Mouse (Mus musculus): ENCODE data around the gene Tmem106c. TPM values are rescaled to one million over a fixed set of nuclear protein-coding genes. Genes with fewer than 3 reads are reported as not detected.

Tmem106c gene
- polyA plus RNA-seq, 1 experiment from 2014 or later, result 31.9 TPM

- no peaks in the 10 kb centered on the region for H3K4me1 ChIP-seq (replicated peaks)
- H3K27me3 ChIP-seq, result no peaks in the 10 kb centered on the region
- WGBS, result 76% methylated on average over 6 of the region's 6 CpGs
- H3K36me3 ChIP-seq, result no peaks in the 10 kb centered on the region
- no peak for ATAC-seq (replicated peaks; ENCODE audit: insufficient number of reproducible peaks, insufficient read depth, low FRiP score, low read depth)
- no peak overlapping the region for H3K9ac ChIP-seq
- no peak overlapping the region for H3K4me2 ChIP-seq
- no peak overlapping the region for H3K4me3 ChIP-seq
- peaks cover 3% of the 10 kb centered on the region; the same call in 1 of the 2 replicates for H3K9me3 ChIP-seq (replicated peaks)
- H3K27ac ChIP-seq, result no peak overlapping the region
Observed at GRCm38 (mm10) chr15:97981560-97981959, 17.6 kb downstream of the Tmem106c start.

- no peak for ATAC-seq (replicated peaks; ENCODE audit: insufficient number of reproducible peaks, insufficient read depth, low FRiP score, low read depth)
- Histone ChIP-seq H3K4me1 (replicated peaks) (peaks cover 15% of the 10 kb centered on the region), H3K4me3 (no peak overlapping the region), H3K36me3 (no peaks in the 10 kb centered on the region), H3K9ac (no peak overlapping the region), H3K27ac (no peak overlapping the region), H3K9me3 (replicated peaks) (no peaks in the 10 kb centered on the region), H3K27me3 (no peaks in the 10 kb centered on the region), H3K4me2 (no peak overlapping the region)
- 31% methylated on average over 1 of the region's 1 CpGs for WGBS
Observed at GRCm38 (mm10) chr15:97989544-97989943, 25.5 kb downstream of the Tmem106c start.

GRCm38 (mm10) chr15:97990124-97990523 is 26.1 kb downstream of the Tmem106c start:
- H3K36me3 ChIP-seq, result no peaks in the 10 kb centered on the region
- no peak for ATAC-seq (replicated peaks; ENCODE audit: insufficient number of reproducible peaks, insufficient read depth, low FRiP score, low read depth)
- H3K27ac ChIP-seq, result no peak overlapping the region
- no peaks in the 10 kb centered on the region for H3K9me3 ChIP-seq (replicated peaks)
- H3K4me1 ChIP-seq (replicated peaks), result peaks cover 15% of the 10 kb centered on the region
- H3K27me3 ChIP-seq, result no peaks in the 10 kb centered on the region
- H3K4me2 ChIP-seq, result no peak overlapping the region
- no peak overlapping the region for H3K4me3 ChIP-seq
- no peak overlapping the region for H3K9ac ChIP-seq
- WGBS, result 10% methylated on average over 6 of the region's 6 CpGs

GRCm38 (mm10) chr15:97990721-97991120 is 26.7 kb downstream of the Tmem106c start:
- 39% methylated on average over 4 of the region's 4 CpGs for WGBS
- Histone ChIP-seq H3K36me3 (no peaks in the 10 kb centered on the region), H3K27ac (no peak overlapping the region)

DNA sequence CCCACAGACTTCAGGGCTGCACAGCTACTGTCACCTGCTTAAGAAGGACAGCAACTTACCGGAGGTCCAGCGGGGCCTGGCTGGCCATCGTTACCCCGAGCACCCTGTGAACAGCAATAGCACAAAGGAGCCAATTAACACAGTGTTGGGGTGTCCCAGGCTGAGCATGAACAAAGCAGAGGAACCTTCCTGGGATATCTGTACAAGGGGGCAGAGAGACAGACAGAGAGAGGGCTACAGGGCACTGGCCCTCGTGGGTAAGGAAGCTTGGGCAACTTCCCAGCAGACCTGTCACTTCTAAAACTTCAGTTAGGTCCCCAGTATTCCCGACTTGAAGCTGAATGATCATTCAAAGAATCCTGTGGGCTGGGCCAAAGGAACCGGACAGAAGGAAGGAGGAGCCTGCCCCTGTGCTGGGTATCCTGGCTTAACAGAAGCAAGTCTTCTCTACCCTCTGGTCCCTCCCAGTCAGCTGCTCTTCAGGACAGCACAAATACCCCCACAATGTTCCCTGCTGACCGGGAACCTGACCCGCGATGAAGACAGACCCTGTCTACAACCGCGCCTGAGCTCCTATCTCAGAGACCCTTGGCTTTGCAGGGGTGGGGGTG is 27.4 kb downstream of the Tmem106c start:
- Histone ChIP-seq H3K9me3 (replicated peaks) (no peaks in the 10 kb centered on the region), H3K9ac (no peak overlapping the region), H3K36me3 (no peaks in the 10 kb centered on the region), H3K4me3 (no peak overlapping the region), H3K27ac (no peak overlapping the region), H3K4me2 (no peak overlapping the region), H3K4me1 (replicated peaks) (peaks cover 15% of the 10 kb centered on the region), H3K27me3 (0 out of 2 replicates have a peak, but pooled peaks cover 2% of the 10 kb centered on the region)
- WGBS, result 44% methylated on average over 12 of the region's 12 CpGs
- no peak for ATAC-seq (replicated peaks; ENCODE audit: insufficient number of reproducible peaks, insufficient read depth, low FRiP score, low read depth)

More at GRCm38 (mm10) chr15:97990721-97991120, 26.7 kb downstream of the Tmem106c start:
- H3K27me3 ChIP-seq, result no peaks in the 10 kb centered on the region
- H3K4me1 ChIP-seq (replicated peaks), result peaks cover 15% of the 10 kb centered on the region
- ATAC-seq (replicated peaks; ENCODE audit: insufficient number of reproducible peaks, insufficient read depth, low FRiP score, low read depth), result no peak
- H3K9ac ChIP-seq, result no peak overlapping the region
- H3K9me3 ChIP-seq (replicated peaks), result no peaks in the 10 kb centered on the region
- H3K4me2 ChIP-seq, result no peak overlapping the region
- H3K4me3 ChIP-seq, result no peak overlapping the region

DNA sequence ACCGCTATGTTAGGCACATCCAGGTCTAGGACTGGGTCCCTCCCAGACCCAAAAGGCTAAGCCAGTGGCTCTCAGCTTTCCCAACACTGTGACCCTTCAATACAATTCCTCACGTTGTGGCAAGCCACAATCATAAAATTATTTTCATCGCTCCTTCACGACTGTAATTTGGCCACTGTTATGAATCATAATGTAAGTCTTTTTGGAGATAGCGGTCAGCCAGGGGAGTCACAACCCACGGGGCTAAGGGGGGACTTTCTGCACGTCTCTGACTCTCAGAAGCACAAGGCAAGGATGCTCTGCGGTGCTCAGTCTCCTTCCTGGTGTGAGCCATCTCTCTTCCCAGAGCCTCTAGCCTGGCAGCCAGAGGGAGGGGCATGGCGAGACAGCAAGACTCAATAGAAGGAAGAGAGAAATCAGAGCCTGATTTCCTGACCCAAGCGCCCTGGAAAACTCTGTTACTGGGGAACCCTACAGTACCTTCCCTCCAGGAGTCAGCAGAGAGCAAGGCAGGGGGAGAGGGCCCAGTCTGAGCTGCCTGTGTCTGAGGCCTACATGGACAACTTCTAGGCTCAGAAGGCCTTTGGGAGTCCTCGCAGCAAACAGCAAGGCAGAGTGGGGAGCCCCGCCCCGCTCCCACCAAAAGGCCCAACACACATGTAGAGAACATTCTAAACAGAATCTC is 28.2 kb downstream of the Tmem106c start:
- Histone ChIP-seq H3K27ac (peak overlapping the region; percentile 75), H3K9ac (peak overlapping the region; percentile 50), H3K4me2 (peak overlapping the region; percentile 65), H3K4me1 (replicated peaks) (peaks cover 15% of the 10 kb centered on the region), H3K36me3 (no peaks in the 10 kb centered on the region), H3K9me3 (replicated peaks) (no peaks in the 10 kb centered on the region), H3K27me3 (0 out of 2 replicates have a peak, but pooled peaks cover 3% of the 10 kb centered on the region), H3K4me3 (no peak overlapping the region; the same call in 1 of the 2 replicates)
- 58% methylated on average over 13 of the region's 13 CpGs for WGBS
- no peak for ATAC-seq (replicated peaks; ENCODE audit: insufficient number of reproducible peaks, insufficient read depth, low FRiP score, low read depth)

DNA sequence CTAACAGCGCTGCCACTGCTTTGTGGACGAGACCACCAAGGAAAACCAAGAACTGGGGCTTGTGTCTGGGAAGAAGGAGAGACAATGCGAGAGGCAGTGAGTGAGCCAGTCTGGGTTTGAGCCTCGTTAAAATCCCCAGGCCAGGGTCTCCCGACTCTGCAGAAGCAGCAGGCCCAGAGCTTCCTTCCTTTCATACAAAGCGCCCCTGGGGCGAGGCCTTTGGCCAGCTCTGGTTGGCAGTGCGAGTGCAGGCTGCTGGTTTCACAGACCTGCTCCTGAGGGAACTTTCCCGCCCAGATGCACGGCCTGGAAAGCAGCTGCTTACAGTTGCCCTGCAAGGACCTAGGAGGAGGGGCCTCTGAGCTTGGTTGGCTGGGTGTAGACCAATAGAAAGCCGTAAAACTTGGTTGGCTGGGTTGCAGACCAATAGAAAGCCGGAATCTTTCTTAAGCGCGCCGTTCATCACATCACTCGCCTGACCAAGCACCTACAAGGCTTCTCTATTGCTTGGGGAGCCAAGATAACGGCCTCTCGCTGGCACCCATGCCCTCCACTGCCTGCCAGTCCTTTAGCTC is 28.8 kb downstream of the Tmem106c start:
- ATAC-seq (replicated peaks; ENCODE audit: insufficient number of reproducible peaks, insufficient read depth, low FRiP score, low read depth), result peak; percentile 92
- H3K9me3 ChIP-seq (replicated peaks), result no peaks in the 10 kb centered on the region
- peaks cover 4% of the 10 kb centered on the region for H3K27me3 ChIP-seq
- WGBS, result 12% methylated on average over 18 of the region's 18 CpGs
- peak overlapping the region; percentile 34 for H3K4me3 ChIP-seq
- peak overlapping the region; percentile 65 for H3K4me2 ChIP-seq
- H3K9ac ChIP-seq, result peak overlapping the region; percentile 50
- H3K4me1 ChIP-seq (replicated peaks), result peaks cover 15% of the 10 kb centered on the region
- no peaks in the 10 kb centered on the region for H3K36me3 ChIP-seq
- peak overlapping the region; percentile 75 for H3K27ac ChIP-seq

- peaks cover 23% of the 10 kb centered on the region for H3K4me1 ChIP-seq (replicated peaks)
- H3K27me3 ChIP-seq, result peaks cover 44% of the 10 kb centered on the region
- no peak for ATAC-seq (replicated peaks; ENCODE audit: insufficient number of reproducible peaks, insufficient read depth, low FRiP score, low read depth)
- H3K27ac ChIP-seq, result no peak overlapping the region
- H3K4me3 ChIP-seq, result no peak overlapping the region
- no peaks in the 10 kb centered on the region for H3K36me3 ChIP-seq
- 66% methylated on average over 13 of the region's 13 CpGs for WGBS
- H3K4me2 ChIP-seq, result no peak overlapping the region
- H3K9me3 ChIP-seq (replicated peaks), result no peaks in the 10 kb centered on the region
- no peak overlapping the region for H3K9ac ChIP-seq
Observed at GRCm38 (mm10) chr15:97996716-97997256, 32.8 kb downstream of the Tmem106c start.

GRCm38 (mm10) chr15:97999546-97999945 is 35.5 kb downstream of the Tmem106c start:
- Histone ChIP-seq H3K9ac (no peak overlapping the region), H3K27ac (no peak overlapping the region), H3K4me2 (no peak overlapping the region), H3K27me3 (peaks cover 66% of the 10 kb centered on the region), H3K36me3 (no peaks in the 10 kb centered on the region), H3K9me3 (replicated peaks) (no peaks in the 10 kb centered on the region), H3K4me3 (no peak overlapping the region), H3K4me1 (replicated peaks) (peaks cover 36% of the 10 kb centered on the region)
- WGBS, result 38% methylated on average over 13 of the region's 13 CpGs
- no peak for ATAC-seq (replicated peaks; ENCODE audit: insufficient number of reproducible peaks, insufficient read depth, low FRiP score, low read depth)

- Histone ChIP-seq H3K4me1 (replicated peaks) (peaks cover 40% of the 10 kb centered on the region), H3K9me3 (replicated peaks) (no peaks in the 10 kb centered on the region), H3K27me3 (peaks cover 71% of the 10 kb centered on the region), H3K36me3 (no peaks in the 10 kb centered on the region), H3K4me2 (no peak overlapping the region), H3K4me3 (no peak overlapping the region), H3K27ac (no peak overlapping the region), H3K9ac (no peak overlapping the region)
- no peak for ATAC-seq (replicated peaks; ENCODE audit: insufficient number of reproducible peaks, insufficient read depth, low FRiP score, low read depth)
- 30% methylated on average over 7 of the region's 7 CpGs for WGBS
Observed at GRCm38 (mm10) chr15:97999991-98000390, 36.0 kb downstream of the Tmem106c start.

- peak; percentile 53; the same call in 1 of the 2 replicates for ATAC-seq (replicated peaks; ENCODE audit: insufficient number of reproducible peaks, insufficient read depth, low FRiP score, low read depth)
- Histone ChIP-seq H3K4me1 (replicated peaks) (peaks cover 44% of the 10 kb centered on the region), H3K4me3 (peak overlapping the region; percentile 48), H3K27ac (no peak overlapping the region), H3K36me3 (no peaks in the 10 kb centered on the region), H3K27me3 (peaks cover 82% of the 10 kb centered on the region), H3K9me3 (replicated peaks) (no peaks in the 10 kb centered on the region), H3K9ac (peak overlapping the region; percentile 1; the same call in 1 of the 2 replicates), H3K4me2 (peak overlapping the region; percentile 82)
- 2% methylated on average over 37 of the region's 37 CpGs for WGBS
Observed at GRCm38 (mm10) chr15:98001321-98002112, 37.5 kb downstream of the Tmem106c start.

All from heart, embryonic 15.5 days (tissue).